Mouse (Mus musculus): ENCODE data around the gene Asl. TPM values are rescaled to one million over a fixed set of nuclear protein-coding genes. Genes with fewer than 3 reads are reported as not detected.

The Asl gene
- polyA plus RNA-seq, 1 experiment: 37.1 TPM

- 88% methylated on average over 15 of the region's 15 CpGs for WGBS
- no peak overlapping the region for H3K27ac ChIP-seq (ENCODE audit: control insufficient read depth, insufficient read depth, low read depth, low read length, poor library complexity)
- H3K4me1 ChIP-seq (ENCODE audit: control insufficient read depth, insufficient read depth, low read length): no peaks in the 10 kb centered on the region; the same call in 1 of the 2 replicates
- no peak overlapping the region for H3K4me3 ChIP-seq (replicated peaks; ENCODE audit: control insufficient read depth, low read depth, low read length)
- TF ChIP-seq POLR2A (IDR thresholded peaks at IDR 0.05; ENCODE audit: borderline replicate concordance, control insufficient read depth, low read depth, low read length) (no peak), CTCF (IDR thresholded peaks at IDR 0.05; ENCODE audit: control insufficient read depth, insufficient read depth, low read length) (no peak)
Measured at GRCm38 (mm10) chr5:130051073-130051860, 22.2 kb upstream of the Asl start.

GRCm38 (mm10) chr5:130050416-130050815 lies 21.4 kb upstream of the Asl start:
- TF ChIP-seq CTCF (IDR thresholded peaks at IDR 0.05; ENCODE audit: control insufficient read depth, insufficient read depth, low read length) (no peak), POLR2A (IDR thresholded peaks at IDR 0.05; ENCODE audit: borderline replicate concordance, control insufficient read depth, low read depth, low read length) (no peak)
- Histone ChIP-seq H3K4me1 (ENCODE audit: control insufficient read depth, insufficient read depth, low read length) (no peaks in the 10 kb centered on the region; the same call in 1 of the 2 replicates), H3K4me3 (replicated peaks; ENCODE audit: control insufficient read depth, low read depth, low read length) (no peak overlapping the region), H3K27ac (ENCODE audit: control insufficient read depth, insufficient read depth, low read depth, low read length, poor library complexity) (no peak overlapping the region)
- 85% methylated on average over 6 of the region's 6 CpGs for WGBS

- H3K4me3 ChIP-seq (replicated peaks; ENCODE audit: control insufficient read depth, low read depth, low read length): no peak overlapping the region
- WGBS: 91% methylated on average over 15 of the region's 15 CpGs
- H3K4me1 ChIP-seq (ENCODE audit: control insufficient read depth, insufficient read depth, low read length): no peaks in the 10 kb centered on the region; the same call in 1 of the 2 replicates
- H3K27ac ChIP-seq (ENCODE audit: control insufficient read depth, insufficient read depth, low read depth, low read length, poor library complexity): no peak overlapping the region
- TF ChIP-seq CTCF (IDR thresholded peaks at IDR 0.05; ENCODE audit: control insufficient read depth, insufficient read depth, low read length): no peak
- no peak for TF ChIP-seq POLR2A (IDR thresholded peaks at IDR 0.05; ENCODE audit: borderline replicate concordance, control insufficient read depth, low read depth, low read length)
Measured at GRCm38 (mm10) chr5:130048786-130049520, 19.9 kb upstream of the Asl start.

- peak; percentile 33; the same call in 1 of the 2 replicates for TF ChIP-seq CTCF (IDR thresholded peaks at IDR 0.05; ENCODE audit: control insufficient read depth, insufficient read depth, low read length)
- no peak for TF ChIP-seq POLR2A (IDR thresholded peaks at IDR 0.05; ENCODE audit: borderline replicate concordance, control insufficient read depth, low read depth, low read length)
- Histone ChIP-seq H3K4me3 (replicated peaks; ENCODE audit: control insufficient read depth, low read depth, low read length) (no peak overlapping the region), H3K4me1 (ENCODE audit: control insufficient read depth, insufficient read depth, low read length) (no peaks in the 10 kb centered on the region; the same call in 1 of the 2 replicates), H3K27ac (ENCODE audit: control insufficient read depth, insufficient read depth, low read depth, low read length, poor library complexity) (no peak overlapping the region)
- 79% methylated on average over 6 of the region's 6 CpGs for whole genome bisulfite sequencing
Measured at GRCm38 (mm10) chr5:130047013-130047412, 18.0 kb upstream of the Asl start.

GRCm38 (mm10) chr5:130046589-130046988 lies 17.5 kb upstream of the Asl start:
- H3K4me1 ChIP-seq (ENCODE audit: control insufficient read depth, insufficient read depth, low read length): no peaks in the 10 kb centered on the region; the same call in 1 of the 2 replicates
- H3K27ac ChIP-seq (ENCODE audit: control insufficient read depth, insufficient read depth, low read depth, low read length, poor library complexity): no peak overlapping the region
- WGBS: 91% methylated on average over 10 of the region's 10 CpGs
- TF ChIP-seq POLR2A (IDR thresholded peaks at IDR 0.05; ENCODE audit: borderline replicate concordance, control insufficient read depth, low read depth, low read length) (no peak), CTCF (IDR thresholded peaks at IDR 0.05; ENCODE audit: control insufficient read depth, insufficient read depth, low read length) (no peak)
- H3K4me3 ChIP-seq (replicated peaks; ENCODE audit: control insufficient read depth, low read depth, low read length): no peak overlapping the region

- no peak overlapping the region for H3K4me3 ChIP-seq (replicated peaks; ENCODE audit: control insufficient read depth, low read depth, low read length)
- TF ChIP-seq CTCF (IDR thresholded peaks at IDR 0.05; ENCODE audit: control insufficient read depth, insufficient read depth, low read length) (no peak), POLR2A (IDR thresholded peaks at IDR 0.05; ENCODE audit: borderline replicate concordance, control insufficient read depth, low read depth, low read length) (no peak)
- WGBS: 62% methylated on average over 7 of the region's 7 CpGs
- no peaks in the 10 kb centered on the region for H3K4me1 ChIP-seq (ENCODE audit: control insufficient read depth, insufficient read depth, low read length)
- H3K27ac ChIP-seq (ENCODE audit: control insufficient read depth, insufficient read depth, low read depth, low read length, poor library complexity): no peak overlapping the region
Measured at GRCm38 (mm10) chr5:130046100-130046499, 17.1 kb upstream of the Asl start.

GRCm38 (mm10) chr5:130044201-130044695 lies 15.2 kb upstream of the Asl start:
- H3K4me1 ChIP-seq (ENCODE audit: control insufficient read depth, insufficient read depth, low read length): no peaks in the 10 kb centered on the region
- TF ChIP-seq POLR2A (IDR thresholded peaks at IDR 0.05; ENCODE audit: borderline replicate concordance, control insufficient read depth, low read depth, low read length) (no peak), CTCF (IDR thresholded peaks at IDR 0.05; ENCODE audit: control insufficient read depth, insufficient read depth, low read length) (peak; percentile 49)
- H3K4me3 ChIP-seq (replicated peaks; ENCODE audit: control insufficient read depth, low read depth, low read length): no peak overlapping the region
- WGBS: 56% methylated on average over 7 of the region's 7 CpGs
- no peak overlapping the region for H3K27ac ChIP-seq (ENCODE audit: control insufficient read depth, insufficient read depth, low read depth, low read length, poor library complexity)

GRCm38 (mm10) chr5:130043741-130044140 lies 14.7 kb upstream of the Asl start:
- Histone ChIP-seq H3K4me1 (ENCODE audit: control insufficient read depth, insufficient read depth, low read length) (no peaks in the 10 kb centered on the region), H3K4me3 (replicated peaks; ENCODE audit: control insufficient read depth, low read depth, low read length) (no peak overlapping the region), H3K27ac (ENCODE audit: control insufficient read depth, insufficient read depth, low read depth, low read length, poor library complexity) (no peak overlapping the region)
- 91% methylated on average over 3 of the region's 3 CpGs for WGBS
- no peak for TF ChIP-seq POLR2A (IDR thresholded peaks at IDR 0.05; ENCODE audit: borderline replicate concordance, control insufficient read depth, low read depth, low read length)
- TF ChIP-seq CTCF (IDR thresholded peaks at IDR 0.05; ENCODE audit: control insufficient read depth, insufficient read depth, low read length): no peak
